Comparison of ENCODE assay signal across 19 mouse cellular contexts in genomic region chr6:39341798-39342197, GRCm38 (mm10). TPM values are rescaled to one million over a fixed set of nuclear protein-coding genes. Genes with fewer than 3 reads are reported as not detected.
DNase-seq lines count a peak whose midpoint lies in the region; TF ChIP-seq lines count a peak whose summit lies in the region.
"Had no signal": no experiment of that assay in that cellular context is flagged by ENCODE, and none has a peak within 500 bp of the region (broad histone marks: within the 10 kb centered on the region; RNA-seq: fewer than 3 reads in every experiment).

No protein-coding gene starts in this region.

- peak overlapping the region; percentile 55 for H3K27ac ChIP-seq in small intestine, adult 2 months (ENCODE audit: insufficient read depth, low read depth, low read length)
- H3K27ac ChIP-seq: embryonic facial prominence, embryonic 15.5 days; hindbrain, embryonic 13.5 days; kidney, postnatal 0 days; neural tube, embryonic 12.5 days had no signal

- peaks cover 34% of the 10 kb centered on the region for H3K36me3 ChIP-seq in small intestine, adult 2 months (ENCODE audit: control insufficient read depth, insufficient read depth, low read length)

- TF ChIP-seq POLR2A in lung, adult 2 months (IDR thresholded peaks at IDR 0.05; ENCODE audit: borderline replicate concordance, extremely low read depth, low read depth, low read length): no peak
- TF ChIP-seq POLR2A in small intestine, adult 2 months (IDR thresholded peaks at IDR 0.05; ENCODE audit: low read depth, low read length): no peak

- no peak for TF ChIP-seq CTCF in lung, adult 2 months (IDR thresholded peaks at IDR 0.05; ENCODE audit: insufficient read depth, low read length)
- no peak for TF ChIP-seq CTCF in small intestine, adult 2 months (IDR thresholded peaks at IDR 0.05; ENCODE audit: extremely low read depth, insufficient read length, insufficient replicate concordance, low read depth, low read length)

- WGBS in lung, adult 2 months: 25% methylated on average over 2 of the region's 2 CpGs
- 10% methylated on average over 2 of the region's 2 CpGs for WGBS in small intestine, adult 2 months

- no peaks in the 10 kb centered on the region for H3K4me1 ChIP-seq in lung, adult 2 months (ENCODE audit: control insufficient read depth, insufficient read depth, low read length)
- no peaks in the 10 kb centered on the region; the same call in none of the 2 replicates for H3K4me1 ChIP-seq in small intestine, adult 2 months (ENCODE audit: control insufficient read depth, insufficient read depth, insufficient read length, low read length)
- H3K4me1 ChIP-seq: embryonic facial prominence, embryonic 15.5 days had no signal

- no peaks in the 10 kb centered on the region for H3K27me3 ChIP-seq in small intestine, adult 2 months (ENCODE audit: control insufficient read depth, insufficient read depth, low read length)
- H3K27me3 ChIP-seq: embryonic facial prominence, embryonic 15.5 days; hindbrain, embryonic 13.5 days; neural tube, embryonic 12.5 days had no signal

- no peak overlapping the region for H3K4me3 ChIP-seq in lung, adult 2 months (replicated peaks; ENCODE audit: extremely low read depth, low read depth, low read length)
- H3K4me3 ChIP-seq in small intestine, adult 2 months (ENCODE audit: low read depth, low read length): no peak overlapping the region
- H3K4me3 ChIP-seq: embryonic facial prominence, embryonic 15.5 days; hindbrain, embryonic 13.5 days; megakaryocyte, embryonic 14.5 days; neural tube, embryonic 12.5 days had no signal

- DNase-seq in kidney, adult 11 months: peak; percentile 24
- no peak for DNase-seq in kidney, postnatal 10 days
- DNase-seq in lung, postnatal 36 days: peak; percentile 65
- DNase-seq in lung, adult 2 months: no peak
- peak; percentile 40 for DNase-seq in adrenal gland, postnatal 10 days
- DNase-seq in Muller cell, postnatal 12 days (ENCODE audit: inconsistent ontology term): no peak
- no peak for DNase-seq in thymus, postnatal 25 days
- DNase-seq: cerebellum, adult 9-10 months; lung, embryonic 14.5 days; right cerebral cortex, postnatal 4 days; thymus, postnatal 36 days had no signal

RNA-seq across cellular contexts. Expression of gene Slc37a3, which starts 35.7 kb away (rescaled TPM):
- 13.7 and 21.1 TPM in 2 replicates for polyA plus RNA-seq in lung, adult 2 months (2012; rRNA removed)
- 10 to 100 TPM; 35.4 to 38.9 TPM for total RNA-seq in adrenal gland, postnatal 10 days (2021)
- 9.1 and 13.2 TPM in 2 replicates for polyA plus RNA-seq in small intestine, adult 2 months (2012; rRNA removed)

RNA-seq across cellular contexts. Expression of gene Rab19, which starts 39.2 kb away (rescaled TPM):
- 3.6 and 5.2 TPM in 2 replicates for polyA plus RNA-seq in lung, adult 2 months (2012; rRNA removed)
- 1 to 10 TPM; 1.4 to 1.5 TPM for total RNA-seq in adrenal gland, postnatal 10 days (2021)
- polyA plus RNA-seq in small intestine, adult 2 months (2012; rRNA removed): 1.9 and 8.3 TPM in 2 replicates
- total RNA-seq: layer of hippocampus, postnatal 25 days; midbrain, postnatal 0 days had no signal

Comparison
In these comparisons a context has a peak if more than half of its experiments do, and no peak if none do; other contexts are left out.
1. DNase-seq: peak in kidney, adult 11 months (single experiment), lung, postnatal 36 days (single experiment) and adrenal gland, postnatal 10 days (single experiment); none in kidney, postnatal 10 days (single experiment), lung, adult 2 months (single experiment), Muller cell, postnatal 12 days (single experiment) and thymus, postnatal 25 days (single experiment).